Mouse (Mus musculus): Measurements from ENCODE around the gene Arhgap21. TPM values are rescaled to one million over a fixed set of nuclear protein-coding genes. Genes with fewer than 3 reads are reported as not detected.

The Arhgap21 gene
- polyA plus RNA-seq, 1 experiment from 2014 or later = 5.2 TPM

- Histone ChIP-seq H3K9ac (ENCODE audit: low read length) (no peak overlapping the region), H3K4me1 (replicated peaks; ENCODE audit: control insufficient read depth, insufficient read depth) (no peaks in the 10 kb centered on the region), H3K9me3 (ENCODE audit: control insufficient read depth, low read length) (no peaks in the 10 kb centered on the region), H3K27ac (replicated peaks) (no peak overlapping the region), H3K4me2 (replicated peaks; ENCODE audit: low read depth) (no peak overlapping the region), H3K36me3 (ENCODE audit: control insufficient read depth, insufficient read depth, low read length) (no peaks in the 10 kb centered on the region), H3K27me3 (ENCODE audit: control insufficient read depth, insufficient read depth, low read length) (no peaks in the 10 kb centered on the region), H3K4me3 (ENCODE audit: low read depth, low read length) (no peak overlapping the region)
- TF ChIP-seq CTCF (IDR thresholded peaks at IDR 0.05; ENCODE audit: low read depth) (no peak), EP300 (optimal IDR thresholded peaks at IDR 0.05) (no peak)
- no peak for ATAC-seq (ENCODE audit: low FRiP score, low TSS enrichment)
- no peak for DNase-seq (ENCODE audit: low spot score)
Measured at GRCm38 (mm10) chr2:20826258-20826657, 142.4 kb downstream of the Arhgap21 start.

GRCm38 (mm10) chr2:20818226-20818625 is 150.5 kb downstream of the Arhgap21 start:
- Histone ChIP-seq H3K27me3 (ENCODE audit: control insufficient read depth, insufficient read depth, low read length) (no peaks in the 10 kb centered on the region), H3K27ac (replicated peaks) (no peak overlapping the region), H3K4me1 (replicated peaks; ENCODE audit: control insufficient read depth, insufficient read depth) (no peaks in the 10 kb centered on the region), H3K4me3 (ENCODE audit: low read depth, low read length) (no peak overlapping the region), H3K4me2 (replicated peaks; ENCODE audit: low read depth) (no peak overlapping the region), H3K9ac (ENCODE audit: low read length) (no peak overlapping the region), H3K9me3 (ENCODE audit: control insufficient read depth, low read length) (no peaks in the 10 kb centered on the region), H3K36me3 (ENCODE audit: control insufficient read depth, insufficient read depth, low read length) (no peaks in the 10 kb centered on the region)
- TF ChIP-seq EP300 (optimal IDR thresholded peaks at IDR 0.05) (no peak), CTCF (IDR thresholded peaks at IDR 0.05; ENCODE audit: low read depth) (no peak)
- 78% methylated on average over 7 of the region's 7 CpGs for WGBS
- ATAC-seq (ENCODE audit: low FRiP score, low TSS enrichment) (no peak), DNase-seq (ENCODE audit: low spot score) (no peak)

- Histone ChIP-seq H3K36me3 (ENCODE audit: control insufficient read depth, insufficient read depth, low read length) (0 out of 2 replicates have a peak, but pooled peaks cover under 1% of the 10 kb centered on the region), H3K4me2 (replicated peaks; ENCODE audit: low read depth) (no peak overlapping the region), H3K9ac (ENCODE audit: low read length) (no peak overlapping the region), H3K9me3 (ENCODE audit: control insufficient read depth, low read length) (no peaks in the 10 kb centered on the region), H3K27me3 (ENCODE audit: control insufficient read depth, insufficient read depth, low read length) (no peaks in the 10 kb centered on the region), H3K27ac (replicated peaks) (no peak overlapping the region), H3K4me1 (replicated peaks; ENCODE audit: control insufficient read depth, insufficient read depth) (no peaks in the 10 kb centered on the region), H3K4me3 (ENCODE audit: low read depth, low read length) (no peak overlapping the region)
- TF ChIP-seq CTCF (IDR thresholded peaks at IDR 0.05; ENCODE audit: low read depth) (peak; percentile 58), EP300 (optimal IDR thresholded peaks at IDR 0.05) (no peak)
- no peak for ATAC-seq (ENCODE audit: low FRiP score, low TSS enrichment)
- WGBS = 79% methylated on average over 2 of the region's 2 CpGs
- no peak for DNase-seq (ENCODE audit: low spot score)
Measured at GRCm38 (mm10) chr2:20813986-20814385, 154.7 kb downstream of the Arhgap21 start.

- H3K27ac ChIP-seq (replicated peaks) = no peak overlapping the region
- H3K4me3 ChIP-seq (ENCODE audit: low read depth, low read length) = no peak overlapping the region
- no peaks in the 10 kb centered on the region for H3K9me3 ChIP-seq (ENCODE audit: control insufficient read depth, low read length)
- H3K27me3 ChIP-seq (ENCODE audit: control insufficient read depth, insufficient read depth, low read length) = no peaks in the 10 kb centered on the region
- DNase-seq (ENCODE audit: low spot score) (peak; percentile 20), ATAC-seq (ENCODE audit: low FRiP score, low TSS enrichment) (no peak)
- peaks cover 5% of the 10 kb centered on the region; the same call in 1 of the 2 replicates for H3K36me3 ChIP-seq (ENCODE audit: control insufficient read depth, insufficient read depth, low read length)
- H3K4me2 ChIP-seq (replicated peaks; ENCODE audit: low read depth) = no peak overlapping the region
- WGBS = 69% methylated on average over 8 of the region's 8 CpGs
- no peaks in the 10 kb centered on the region for H3K4me1 ChIP-seq (replicated peaks; ENCODE audit: control insufficient read depth, insufficient read depth)
- H3K9ac ChIP-seq (ENCODE audit: low read length) = no peak overlapping the region
- no peak for TF ChIP-seq EP300 (optimal IDR thresholded peaks at IDR 0.05)
- TF ChIP-seq CTCF (IDR thresholded peaks at IDR 0.05; ENCODE audit: low read depth) = no peak
Measured at GRCm38 (mm10) chr2:20811506-20811905, 157.2 kb downstream of the Arhgap21 start.

- ATAC-seq (ENCODE audit: low FRiP score, low TSS enrichment) (no peak), DNase-seq (ENCODE audit: low spot score) (no peak)
- TF ChIP-seq CTCF (IDR thresholded peaks at IDR 0.05; ENCODE audit: low read depth) = no peak
- no peak for TF ChIP-seq EP300 (optimal IDR thresholded peaks at IDR 0.05)
- H3K4me2 ChIP-seq (replicated peaks; ENCODE audit: low read depth) = no peak overlapping the region
- H3K36me3 ChIP-seq (ENCODE audit: control insufficient read depth, insufficient read depth, low read length) = peaks cover 9% of the 10 kb centered on the region
- H3K4me3 ChIP-seq (ENCODE audit: low read depth, low read length) = no peak overlapping the region
- H3K9ac ChIP-seq (ENCODE audit: low read length) = no peak overlapping the region
- H3K9me3 ChIP-seq (ENCODE audit: control insufficient read depth, low read length) = no peaks in the 10 kb centered on the region
- H3K27ac ChIP-seq (replicated peaks) = no peak overlapping the region
- 65% methylated on average over 8 of the region's 8 CpGs for WGBS
- no peaks in the 10 kb centered on the region for H3K27me3 ChIP-seq (ENCODE audit: control insufficient read depth, insufficient read depth, low read length)
- H3K4me1 ChIP-seq (replicated peaks; ENCODE audit: control insufficient read depth, insufficient read depth) = no peaks in the 10 kb centered on the region
Measured at GRCm38 (mm10) chr2:20801236-20801890, 167.3 kb downstream of the Arhgap21 start.

Other genes with a start within 250 kb of the Arhgap21 start
- 2.5 and 2.8 TPM in 2 replicates for gene Enkur, start 236.5 kb upstream of the Arhgap21 start, polyA plus RNA-seq (2015; fragmentation: Nextera tagmentation; extraction: Ambion mirVana)
- 6.6 and 7.3 TPM in 2 replicates for gene Thnsl1, start 236.8 kb upstream of the Arhgap21 start, polyA plus RNA-seq (2015; fragmentation: Nextera tagmentation; extraction: Ambion mirVana)